Mouse (Mus musculus): ENCODE data around the gene Ube2s.

DNA sequence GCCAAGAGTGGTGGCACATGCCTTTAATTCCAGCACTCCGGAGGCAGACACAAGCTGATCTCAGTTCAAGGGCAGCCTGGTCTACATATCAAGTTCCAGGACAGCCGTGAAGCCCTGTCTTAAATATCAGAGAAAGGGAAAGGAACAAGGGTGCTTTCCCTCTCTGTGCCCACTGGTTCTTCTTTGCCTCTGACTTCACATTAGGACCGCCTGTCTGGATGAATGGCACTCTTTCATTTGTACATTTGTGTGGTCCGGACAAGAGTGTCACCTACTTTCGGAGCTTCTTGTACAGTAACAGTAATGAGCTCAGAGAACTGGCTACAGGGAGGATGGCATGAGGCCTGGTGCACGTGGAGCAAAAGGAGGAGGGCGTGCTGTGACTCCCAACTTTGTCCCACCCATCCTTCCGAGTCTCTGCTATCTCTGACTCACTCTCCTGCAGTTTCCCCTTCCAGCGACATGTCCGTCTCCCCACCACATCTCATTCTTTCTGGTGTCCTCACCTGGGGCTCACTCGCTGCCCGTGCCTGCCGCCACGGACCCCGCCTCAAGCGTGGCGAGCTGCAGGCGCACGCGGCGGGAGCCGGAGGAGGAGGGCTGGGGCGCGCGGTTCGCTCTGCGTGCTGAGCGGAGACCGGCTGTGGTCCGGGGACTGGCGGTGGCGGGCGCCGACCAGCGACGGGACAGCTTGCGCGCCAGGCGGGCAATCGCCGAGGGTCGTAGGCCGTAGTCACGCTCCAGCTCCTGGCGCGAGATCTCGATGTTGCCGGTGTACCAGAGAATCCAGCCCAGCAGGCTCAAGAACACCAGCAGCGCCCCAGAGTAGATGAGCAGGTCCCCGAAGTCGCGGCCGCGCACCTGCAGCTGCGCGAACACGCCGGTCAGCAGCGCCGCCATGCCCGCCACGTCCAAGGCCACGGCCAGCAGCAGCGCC lies 23.6 kb downstream of the Ube2s start:
- no peak for TF ChIP-seq CTCF (IDR thresholded peaks at IDR 0.05; ENCODE audit: extremely low read depth, insufficient read length, insufficient replicate concordance, low read depth, low read length)
- no peak for TF ChIP-seq POLR2A (IDR thresholded peaks at IDR 0.05; ENCODE audit: low read depth, low read length)
